Mouse (Mus musculus) C3H10T1/2 (cell line): ENCODE data around the gene Satl1. TPM values are rescaled to one million over a fixed set of nuclear protein-coding genes. Genes with fewer than 3 reads are reported as not detected.

Source experiments
- polyA plus RNA-seq, 2 experiments: library from polyadenylated mRNA; unstranded; fragments of >200 nt; fragmentation: generic; extraction: Trizol; gene quantifications; one replicate each; pipeline ENCODE4 v1.2.1; 2012; ENCODE audit warnings: missing spikeins in 2 of 2

Gene Satl1
- polyA plus RNA-seq = not detected

GRCm38 (mm10) chrX:112406679-112407078 is at the start of gene Satl1:
Gene Satl1, minus strand, starts transcription at chrX:112406779.

Other genes with a start within 250 kb of the Satl1 start
- not detected for gene 4933403O08Rik, start 167.7 kb downstream of the Satl1 start, polyA plus RNA-seq
- gene Apool, start 95.4 kb downstream of the Satl1 start, polyA plus RNA-seq = 1 to 10 TPM; 1.3 to 9.5 TPM
- not detected for gene 2010106E10Rik, start 88.5 kb upstream of the Satl1 start, polyA plus RNA-seq
- gene Zfp711, start 193.7 kb upstream of the Satl1 start, polyA plus RNA-seq = not detected